Mouse (Mus musculus) gastrocnemius, postnatal 10 days (tissue): Measurements from ENCODE around the gene Adam4. TPM values are rescaled to one million over a fixed set of nuclear protein-coding genes. Genes with fewer than 3 reads are reported as not detected.
"Not testable (repeated sequence)": the region's sequence is repeated elsewhere in the genome, so short reads cannot be mapped to it uniquely, and the experiment has no call there.

ENCODE experiments used
- DNase-seq: peaks from one replicate; pipeline ENCODE4 v3.0.0; 2021; ENCODE audit warnings: mixed read lengths
- long read RNA-seq, 2 experiments: library from polyadenylated mRNA; stranded (forward); transcript quantifications; one replicate each; pipeline ENCODE4 v2.0.0; 2021
- total RNA-seq, 2 experiments: library from RNA; stranded (reverse); gene quantifications; 2 replicates each; pipeline ENCODE4 v1.2.3; 2021

The Adam4 gene
- total RNA-seq: 1 to 10 TPM; 1.0 to 1.9 TPM
- long read RNA-seq, experiment 1: 0 reads
- long read RNA-seq, experiment 2: 0 reads

GRCm38 (mm10) chr12:81421846-81422245, at the start of gene Adam4:
TSS of gene Adam4 (minus strand) at chr12:81421946.
- no peak for DNase-seq

GRCm38 (mm10) chr12:81459051-81459450, 37.3 kb upstream of the Adam4 start:
- not testable (repeated sequence) for DNase-seq

- DNase-seq: not testable (repeated sequence)
Observed at GRCm38 (mm10) chr12:81438985-81439384, 17.2 kb upstream of the Adam4 start.

GRCm38 (mm10) chr12:81434778-81435177, 13.0 kb upstream of the Adam4 start:
- DNase-seq: not testable (repeated sequence)

- no peak for DNase-seq
Observed at GRCm38 (mm10) chr12:81413211-81413610, 8.5 kb downstream of the Adam4 start.

GRCm38 (mm10) chr12:81408966-81409365, 12.8 kb downstream of the Adam4 start:
- no peak for DNase-seq

- DNase-seq: peak; percentile 52
Observed at GRCm38 (mm10) chr12:81402187-81402586, 19.6 kb downstream of the Adam4 start.

- not testable (repeated sequence) for DNase-seq
Observed at GRCm38 (mm10) chr12:81379364-81379763, 42.4 kb downstream of the Adam4 start, which contains the start of gene Gm4787. TSS of gene Gm4787 (minus strand) at chr12:81379464.

Other genes starting within 250 kb of the Adam4 start
- 10 to 100 TPM; 35.8 to 48.7 TPM for gene Slc8a3, start 88.8 kb downstream of the Adam4 start, total RNA-seq
- gene Gm4787, start 42.5 kb downstream of the Adam4 start, total RNA-seq: under 1 TPM; 0.66 to 0.90 TPM
- 10 to 100 TPM; 73.1 to 96.1 TPM for gene Cox16, start 63.2 kb upstream of the Adam4 start, total RNA-seq
- 10 to 100 TPM; 25.3 to 27.0 TPM for gene Gm20498, start 111.0 kb upstream of the Adam4 start, total RNA-seq
- gene Synj2bp, start 111.0 kb upstream of the Adam4 start, total RNA-seq: 10 to 100 TPM; 24.0 to 26.7 TPM
- gene Adam21, start 146.5 kb upstream of the Adam4 start, total RNA-seq: under 1 TPM in 1 of 2 experiments, not detected in 1; 0.09 TPM
- gene Med6, start 173.1 kb upstream of the Adam4 start, total RNA-seq: 10 to 100 TPM; 17.7 to 21.0 TPM
- gene Ttc9, start 209.3 kb upstream of the Adam4 start, total RNA-seq: 10 to 100 TPM; 23.1 to 27.7 TPM